Mouse (Mus musculus): Measurements from ENCODE around the gene Slc25a25.

- TF ChIP-seq POLR2AphosphoS2 (IDR thresholded peaks at IDR 0.05; ENCODE audit: low read depth, low read length) (no peak), ETS1 (conservative IDR thresholded peaks at IDR 0.05; ENCODE audit: low read depth, low read length) (no peak)
These were observed 23.0 kb downstream of the Slc25a25 start for GRCm38 (mm10) chr2:32428262-32428722.
